Mouse (Mus musculus) kidney, postnatal 0 days (tissue): ENCODE data around the gene Kcnt2. TPM values are rescaled to one million over a fixed set of nuclear protein-coding genes. Genes with fewer than 3 reads are reported as not detected.
A peak's percentile ranks its signal among the peaks of the same experiment; 100 is the strongest.

Experiments used
- ATAC-seq: fragments of 200-750 bp; cut with Nextera tagmentation; replicated peaks from 2 replicates; pipeline ENCODE4 v1.8.0; 2017; ENCODE audit warnings: low read depth, moderate number of reproducible peaks, moderate TSS enrichment, moderate library complexity; ENCODE audit not compliant: low FRiP score
- DNase-seq: peaks from one replicate; pipeline ENCODE4 v3.0.0-alpha.2; 2016; ENCODE audit warnings: low spot score
- H3K27ac ChIP-seq: fragments of 300-500 bp; sonication (generic); 2 replicates; pipeline ENCODE4 v1.5.1; 2014; ENCODE audit warnings: mild to moderate bottlenecking
- H3K27me3 ChIP-seq: fragments of 300-500 bp; sonication (generic); 2 replicates; pipeline ENCODE4 v1.6.1; 2014; ENCODE audit warnings: low read length, mixed read lengths; ENCODE audit not compliant: insufficient read depth
- H3K36me3 ChIP-seq: fragments of 300-500 bp; sonication (generic); 2 replicates; pipeline ENCODE4 v1.6.1; 2014; ENCODE audit warnings: low read length, mixed read lengths; ENCODE audit not compliant: insufficient read depth
- H3K4me1 ChIP-seq: fragments of 300-500 bp; sonication (generic); replicated peaks from 2 replicates; pipeline ENCODE4 v1.6.1; 2014; ENCODE audit warnings: antibody characterized with exemption, low read length, mixed read lengths; ENCODE audit not compliant: insufficient read depth
- H3K4me2 ChIP-seq: fragments of 300-500 bp; sonication (generic); 2 replicates; pipeline ENCODE4 v1.6.1; 2014; ENCODE audit warnings: mild to moderate bottlenecking, low read length, moderate library complexity, mixed read lengths
- H3K4me3 ChIP-seq: fragments of 300-500 bp; sonication (generic); replicated peaks from 2 replicates; pipeline ENCODE4 v1.5.1; 2014; ENCODE audit warnings: low read depth, low read length
- H3K9ac ChIP-seq: fragments of 300-500 bp; sonication (generic); 2 replicates; pipeline ENCODE4 v1.6.1; 2014; ENCODE audit warnings: low read depth, low read length
- H3K9me3 ChIP-seq: fragments of 300-500 bp; sonication (generic); replicated peaks from 2 replicates; pipeline ENCODE4 v1.6.1; 2016; ENCODE audit warnings: low read length, inconsistent platforms, mixed read lengths
- CTCF ChIP-seq: IDR thresholded peaks from 2 replicates; pipeline ENCODE4 v1.5.1; 2016; ENCODE audit warnings: antibody characterized with exemption, low read depth, mild to moderate bottlenecking, moderate library complexity
- WGBS: fragments of 180-500 bp; shearing (Covaris S2); extraction: QIAGEN DNeasy Blood & Tissue Kit; methylation state at CpG from one replicate; pipeline ENCODE4 v1.1.7; 2014; 5-methylcytosine and 5-hydroxymethylcytosine counted together
- polyA plus RNA-seq: library from polyadenylated mRNA; unstranded; fragments of >200 nt; fragmentation: Nextera tagmentation; extraction: Ambion mirVana; gene quantifications from 2 replicates; pipeline ENCODE4 v1.2.1, GENCODE M21; 2015

Gene Kcnt2
- polyA plus RNA-seq, 1 experiment from 2014 or later = 2.3 TPM

- H3K9ac ChIP-seq = no peak overlapping the region
- ATAC-seq = no peak
- no peaks in the 10 kb centered on the region for H3K27me3 ChIP-seq
- H3K4me1 ChIP-seq = no peaks in the 10 kb centered on the region
- H3K4me2 ChIP-seq = no peak overlapping the region
- no peak for DNase-seq
- no peaks in the 10 kb centered on the region for H3K9me3 ChIP-seq
- H3K4me3 ChIP-seq = no peak overlapping the region
- WGBS = 83% methylated on average over 2 of the region's 2 CpGs
- no peak for TF ChIP-seq CTCF
- H3K27ac ChIP-seq = no peak overlapping the region
- no peaks in the 10 kb centered on the region for H3K36me3 ChIP-seq
Observed at GRCm38 (mm10) chr1:140456873-140457272, 210.9 kb downstream of the Kcnt2 start.

- no peak overlapping the region for H3K27ac ChIP-seq
- H3K9me3 ChIP-seq = no peaks in the 10 kb centered on the region
- no peak overlapping the region for H3K4me2 ChIP-seq
- no peak overlapping the region for H3K4me3 ChIP-seq
- ATAC-seq (no peak), DNase-seq (no peak)
- no peaks in the 10 kb centered on the region for H3K36me3 ChIP-seq
- no peaks in the 10 kb centered on the region for H3K27me3 ChIP-seq
- no peak overlapping the region for H3K9ac ChIP-seq
- 79% methylated on average over 4 of the region's 4 CpGs for WGBS
- H3K4me1 ChIP-seq = no peaks in the 10 kb centered on the region
- no peak for TF ChIP-seq CTCF
Observed at GRCm38 (mm10) chr1:140468315-140468714, 222.4 kb downstream of the Kcnt2 start.

GRCm38 (mm10) chr1:140469586-140469985 lies 223.6 kb downstream of the Kcnt2 start:
- H3K4me1 ChIP-seq = no peaks in the 10 kb centered on the region
- H3K4me3 ChIP-seq = no peak overlapping the region
- H3K36me3 ChIP-seq = no peaks in the 10 kb centered on the region
- no peak overlapping the region for H3K9ac ChIP-seq
- TF ChIP-seq CTCF = no peak
- no peak overlapping the region for H3K4me2 ChIP-seq
- ATAC-seq (no peak), DNase-seq (no peak)
- no peaks in the 10 kb centered on the region for H3K9me3 ChIP-seq
- no peaks in the 10 kb centered on the region for H3K27me3 ChIP-seq
- 81% methylated on average over 1 of the region's 1 CpGs for WGBS
- no peak overlapping the region for H3K27ac ChIP-seq

GRCm38 (mm10) chr1:140476921-140477320 lies 231.0 kb downstream of the Kcnt2 start:
- Histone ChIP-seq H3K9ac (no peak overlapping the region), H3K4me2 (no peak overlapping the region), H3K36me3 (no peaks in the 10 kb centered on the region), H3K9me3 (no peaks in the 10 kb centered on the region), H3K27ac (no peak overlapping the region), H3K4me3 (no peak overlapping the region), H3K27me3 (no peaks in the 10 kb centered on the region), H3K4me1 (no peaks in the 10 kb centered on the region)
- no peak for ATAC-seq
- TF ChIP-seq CTCF = no peak
- DNase-seq = no peak
- WGBS = 60% methylated on average over 2 of the region's 2 CpGs

- peak; percentile 42 for TF ChIP-seq CTCF
- 86% methylated on average over 1 of the region's 1 CpGs for WGBS
- H3K27me3 ChIP-seq = no peaks in the 10 kb centered on the region
- H3K4me3 ChIP-seq = no peak overlapping the region
- H3K27ac ChIP-seq = no peak overlapping the region
- H3K4me2 ChIP-seq = no peak overlapping the region
- no peak for ATAC-seq
- H3K9me3 ChIP-seq = no peaks in the 10 kb centered on the region
- H3K9ac ChIP-seq = no peak overlapping the region
- H3K4me1 ChIP-seq = no peaks in the 10 kb centered on the region
- no peak for DNase-seq
- H3K36me3 ChIP-seq = no peaks in the 10 kb centered on the region
Observed at GRCm38 (mm10) chr1:140484016-140484415, 238.1 kb downstream of the Kcnt2 start.

- Histone ChIP-seq H3K4me3 (no peak overlapping the region), H3K4me2 (no peak overlapping the region), H3K9me3 (no peaks in the 10 kb centered on the region), H3K27me3 (no peaks in the 10 kb centered on the region), H3K9ac (no peak overlapping the region), H3K27ac (no peak overlapping the region), H3K4me1 (no peaks in the 10 kb centered on the region), H3K36me3 (no peaks in the 10 kb centered on the region)
- 81% methylated on average over 2 of the region's 2 CpGs for WGBS
- DNase-seq = no peak
- no peak for ATAC-seq
- no peak for TF ChIP-seq CTCF
Observed at GRCm38 (mm10) chr1:140489816-140490215, 243.9 kb downstream of the Kcnt2 start.

GRCm38 (mm10) chr1:140491406-140491805 lies 245.4 kb downstream of the Kcnt2 start:
- 97% methylated on average over 1 of the region's 1 CpGs for WGBS
- H3K36me3 ChIP-seq = no peaks in the 10 kb centered on the region
- ATAC-seq (no peak), DNase-seq (no peak)
- no peak overlapping the region for H3K4me3 ChIP-seq
- no peak for TF ChIP-seq CTCF
- H3K27me3 ChIP-seq = no peaks in the 10 kb centered on the region
- no peaks in the 10 kb centered on the region for H3K9me3 ChIP-seq
- no peak overlapping the region for H3K4me2 ChIP-seq
- no peak overlapping the region for H3K9ac ChIP-seq
- H3K4me1 ChIP-seq = no peaks in the 10 kb centered on the region
- H3K27ac ChIP-seq = no peak overlapping the region
